Mouse (Mus musculus) heart, embryonic 13.5 days (tissue): Measurements from ENCODE around the gene Slc25a39. TPM values are rescaled to one million over a fixed set of nuclear protein-coding genes. Genes with fewer than 3 reads are reported as not detected.
A peak's percentile ranks its signal among the peaks of the same experiment; 100 is the strongest.

Source experiments
- ATAC-seq: fragments of 200-750 bp; cut with Nextera tagmentation; 2 replicates; pipeline ENCODE4 v1.8.0; 2017; ENCODE audit warnings: moderate TSS enrichment; ENCODE audit not compliant: insufficient number of reproducible peaks, low FRiP score, low TSS enrichment; ENCODE audit errors: extremely low read depth
- H3K27ac ChIP-seq: fragments of 300-500 bp; sonication (generic); replicated peaks from 2 replicates; pipeline ENCODE4 v1.5.1; 2015; ENCODE audit warnings: moderate library complexity, mild to moderate bottlenecking, inconsistent platforms
- H3K27me3 ChIP-seq: fragments of 300-500 bp; sonication (generic); replicated peaks from 2 replicates; pipeline ENCODE4 v1.6.1; 2015; ENCODE audit warnings: mild to moderate bottlenecking, inconsistent platforms
- H3K36me3 ChIP-seq: fragments of 300-500 bp; sonication (generic); 2 replicates; pipeline ENCODE4 v1.6.1; 2015; ENCODE audit warnings: mild to moderate bottlenecking, inconsistent platforms
- H3K4me1 ChIP-seq: fragments of 300-500 bp; sonication (generic); 2 replicates; pipeline ENCODE4 v1.6.1; 2015; ENCODE audit warnings: inconsistent platforms
- H3K4me2 ChIP-seq: fragments of 300-500 bp; sonication (generic); 2 replicates; pipeline ENCODE4 v1.6.1; 2015; ENCODE audit warnings: inconsistent platforms, mild to moderate bottlenecking, moderate library complexity
- H3K4me3 ChIP-seq: fragments of 300-500 bp; sonication (generic); 2 replicates; pipeline ENCODE4 v1.5.1; 2015; ENCODE audit warnings: moderate library complexity, mild to moderate bottlenecking, inconsistent platforms
- H3K9ac ChIP-seq: fragments of 300-500 bp; sonication (generic); 2 replicates; pipeline ENCODE4 v1.6.1; 2015; ENCODE audit warnings: inconsistent platforms, mild to moderate bottlenecking, moderate library complexity
- H3K9me3 ChIP-seq: fragments of 300-500 bp; sonication (generic); 2 replicates; pipeline ENCODE4 v1.6.1; 2016; ENCODE audit warnings: inconsistent platforms
- WGBS: fragments of 180-500 bp; shearing (Covaris S2); methylation state at CpG from one replicate; pipeline ENCODE4 v1.1.7; 2015; ENCODE audit warnings: mixed read lengths; 5-methylcytosine and 5-hydroxymethylcytosine counted together
- polyA plus RNA-seq: library from polyadenylated mRNA; unstranded; fragments of >200 nt; fragmentation: Nextera tagmentation; extraction: Ambion mirVana; gene quantifications from 2 replicates; pipeline ENCODE4 v1.2.1, GENCODE M21; 2015

Slc25a39 gene
- polyA plus RNA-seq, 1 experiment from 2014 or later: 294 TPM

- H3K9me3 ChIP-seq: no peaks in the 10 kb centered on the region
- H3K27ac ChIP-seq: peak overlapping the region; percentile 97
- no peak for ATAC-seq
- H3K4me2 ChIP-seq: peak overlapping the region; percentile 83
- H3K27me3 ChIP-seq: 0 out of 2 replicates have a peak, but pooled peaks cover 3% of the 10 kb centered on the region
- WGBS: 36% methylated on average over 15 of the region's 15 CpGs
- peak overlapping the region; percentile 93 for H3K4me3 ChIP-seq
- peaks cover 10% of the 10 kb centered on the region for H3K36me3 ChIP-seq
- H3K9ac ChIP-seq: peak overlapping the region; percentile 73
- H3K4me1 ChIP-seq: peaks cover 38% of the 10 kb centered on the region
Measured at GRCm38 (mm10) chr11:102408888-102409794, 1.4 kb upstream of the Slc25a39 start.

GRCm38 (mm10) chr11:102408344-102408876 is 664 bp upstream of the Slc25a39 start:
- Histone ChIP-seq H3K27me3 (peaks cover 5% of the 10 kb centered on the region; the same call in 1 of the 2 replicates), H3K4me1 (peaks cover 38% of the 10 kb centered on the region), H3K27ac (peak overlapping the region; percentile 97), H3K9ac (peak overlapping the region; percentile 96), H3K36me3 (peaks cover 17% of the 10 kb centered on the region), H3K4me3 (peak overlapping the region; percentile 93), H3K4me2 (peak overlapping the region; percentile 83), H3K9me3 (no peaks in the 10 kb centered on the region)
- peak; percentile 79 for ATAC-seq
- WGBS: under 1% methylated on average over 32 of the region's 32 CpGs

GRCm38 (mm10) chr11:102406900-102407833 is 579 bp downstream of the Slc25a39 start:
- peak; percentile 79 for ATAC-seq
- Histone ChIP-seq H3K27me3 (peaks cover 14% of the 10 kb centered on the region), H3K4me1 (peaks cover 38% of the 10 kb centered on the region), H3K27ac (peak overlapping the region; percentile 97), H3K9ac (peak overlapping the region; percentile 96), H3K9me3 (no peaks in the 10 kb centered on the region), H3K36me3 (peaks cover 29% of the 10 kb centered on the region), H3K4me3 (peak overlapping the region; percentile 93), H3K4me2 (peak overlapping the region; percentile 83)
- under 1% methylated on average over 76 of the region's 85 CpGs for WGBS

GRCm38 (mm10) chr11:102406401-102406800 is 1.3 kb downstream of the Slc25a39 start:
- Histone ChIP-seq H3K36me3 (peaks cover 30% of the 10 kb centered on the region), H3K27me3 (peaks cover 21% of the 10 kb centered on the region), H3K9ac (peak overlapping the region; percentile 96), H3K27ac (peak overlapping the region; percentile 97), H3K4me3 (peak overlapping the region; percentile 93), H3K4me2 (peak overlapping the region; percentile 83), H3K9me3 (no peaks in the 10 kb centered on the region), H3K4me1 (peaks cover 35% of the 10 kb centered on the region)
- ATAC-seq: no peak
- WGBS: 8% methylated on average over 3 of the region's 3 CpGs

- ATAC-seq: no peak
- Histone ChIP-seq H3K9me3 (no peaks in the 10 kb centered on the region), H3K4me2 (peak overlapping the region; percentile 83), H3K27ac (no peak overlapping the region), H3K9ac (peak overlapping the region; percentile 96), H3K36me3 (peaks cover 30% of the 10 kb centered on the region), H3K4me1 (peaks cover 31% of the 10 kb centered on the region), H3K4me3 (peak overlapping the region; percentile 93), H3K27me3 (peaks cover 28% of the 10 kb centered on the region)
- WGBS: 84% methylated on average over 11 of the region's 11 CpGs
Measured at GRCm38 (mm10) chr11:102405544-102406285, 2.0 kb downstream of the Slc25a39 start.

GRCm38 (mm10) chr11:102404161-102405010 is 3.4 kb downstream of the Slc25a39 start:
- H3K27ac ChIP-seq: no peak overlapping the region
- H3K4me2 ChIP-seq: peak overlapping the region; percentile 33
- H3K9me3 ChIP-seq: no peaks in the 10 kb centered on the region
- peak overlapping the region; percentile 19; the same call in 1 of the 2 replicates for H3K9ac ChIP-seq
- peaks cover 30% of the 10 kb centered on the region for H3K36me3 ChIP-seq
- no peak overlapping the region for H3K4me3 ChIP-seq
- H3K4me1 ChIP-seq: peaks cover 34% of the 10 kb centered on the region
- 83% methylated on average over 18 of the region's 18 CpGs for WGBS
- no peak for ATAC-seq
- H3K27me3 ChIP-seq: peaks cover 41% of the 10 kb centered on the region

- ATAC-seq: no peak
Measured at GRCm38 (mm10) chr11:102403657-102404056, 4.1 kb downstream of the Slc25a39 start.

GRCm38 (mm10) chr11:102401898-102402500 is 5.7 kb downstream of the Slc25a39 start:
- 53% methylated on average over 12 of the region's 12 CpGs for WGBS
- Histone ChIP-seq H3K4me2 (no peak overlapping the region), H3K36me3 (peaks cover 30% of the 10 kb centered on the region), H3K9ac (no peak overlapping the region), H3K4me3 (no peak overlapping the region), H3K27me3 (peaks cover 65% of the 10 kb centered on the region), H3K4me1 (peaks cover 39% of the 10 kb centered on the region), H3K9me3 (no peaks in the 10 kb centered on the region), H3K27ac (no peak overlapping the region)
- ATAC-seq: no peak

More at GRCm38 (mm10) chr11:102403657-102404056, 4.1 kb downstream of the Slc25a39 start:
- Histone ChIP-seq H3K9me3 (no peaks in the 10 kb centered on the region), H3K36me3 (peaks cover 30% of the 10 kb centered on the region), H3K4me3 (no peak overlapping the region), H3K27me3 (peaks cover 49% of the 10 kb centered on the region), H3K9ac (no peak overlapping the region), H3K4me2 (no peak overlapping the region), H3K27ac (no peak overlapping the region), H3K4me1 (peaks cover 35% of the 10 kb centered on the region)
- WGBS: 93% methylated on average over 11 of the region's 11 CpGs

- Histone ChIP-seq H3K27ac (no peak overlapping the region), H3K4me1 (peaks cover 28% of the 10 kb centered on the region), H3K4me2 (no peak overlapping the region), H3K9me3 (no peaks in the 10 kb centered on the region), H3K9ac (no peak overlapping the region), H3K4me3 (no peak overlapping the region), H3K36me3 (peaks cover 30% of the 10 kb centered on the region), H3K27me3 (peaks cover 79% of the 10 kb centered on the region)
- WGBS: 14% methylated on average over 12 of the region's 12 CpGs
- no peak for ATAC-seq
Measured at GRCm38 (mm10) chr11:102400513-102401084, 7.1 kb downstream of the Slc25a39 start.
